Mouse (Mus musculus) CH12.LX (cell line): ENCODE data around the gene H2-Eb2. TPM values are rescaled to one million over a fixed set of nuclear protein-coding genes. Genes with fewer than 3 reads are reported as not detected.
A peak's percentile ranks its signal among the peaks of the same experiment; 100 is the strongest.
"Not testable (repeated sequence)": the region's sequence is repeated elsewhere in the genome, so short reads cannot be mapped to it uniquely, and the experiment has no call there.

ENCODE experiments used
- DNase-seq: peaks from one replicate; pipeline ENCODE4 v3.0.0-alpha.2; 2013; ENCODE audit errors: extremely low read depth
- H3K27ac ChIP-seq: 2 replicates; pipeline ENCODE4 v1.5.1; 2012; ENCODE audit warnings: low read depth, mild to moderate bottlenecking, control low read depth, moderate library complexity; ENCODE audit not compliant: insufficient read depth
- H3K27me3 ChIP-seq: replicated peaks from 2 replicates; pipeline ENCODE3; 2012; ENCODE audit warnings: inconsistent platforms
- H3K36me3 ChIP-seq, 2 experiments: replicated peaks in 1 of 2; 2 replicates each; pipeline versions ENCODE3 to v1.6.1; 2012; ENCODE audit warnings: inconsistent platforms in 1 of 2, low read length in 1 of 2, mild to moderate bottlenecking in 1 of 2, mixed read lengths in 1 of 2, moderate library complexity in 1 of 2; ENCODE audit not compliant: control insufficient read depth in 1 of 2, insufficient read depth in 1 of 2
- H3K4me1 ChIP-seq, 2 experiments: 2 replicates each; pipeline ENCODE4 v1.6.1; 2012; ENCODE audit warnings: inconsistent platforms in 1 of 2, moderate library complexity in 1 of 2; ENCODE audit not compliant: insufficient read depth in 2 of 2, control insufficient read depth in 1 of 2
- H3K4me2 ChIP-seq: 2 replicates; pipeline ENCODE4 v1.6.1; 2012; ENCODE audit warnings: low read depth, mild to moderate bottlenecking, control low read depth; ENCODE audit not compliant: poor library complexity, insufficient read depth, severe bottlenecking
- H3K4me3 ChIP-seq, 3 experiments: fragments of 150-350 bp in 1 of 3; sonication (generic) in 1 of 3; replicated peaks in 1 of 3; 2 replicates each; pipeline versions ENCODE3 to v1.5.1; 2011 to 2012; ENCODE audit warnings: low read depth in 2 of 3, low read length in 2 of 3, mild to moderate bottlenecking in 2 of 3, moderate library complexity in 2 of 3, control low read depth in 1 of 3, improper control_type of control experiment in 1 of 3, inconsistent platforms in 1 of 3, mixed read lengths in 1 of 3; ENCODE audit not compliant: poor library complexity in 1 of 3
- H3K79me2 ChIP-seq: replicated peaks from 2 replicates; pipeline ENCODE4 v1.6.1; 2012; ENCODE audit warnings: mild to moderate bottlenecking, moderate library complexity; ENCODE audit not compliant: control insufficient read depth, poor library complexity, insufficient read depth, severe bottlenecking; ENCODE audit errors: extremely low read depth
- H3K9ac ChIP-seq: 2 replicates; pipeline ENCODE4 v1.6.1; 2012; ENCODE audit warnings: low read depth, mild to moderate bottlenecking, control low read depth, moderate library complexity; ENCODE audit not compliant: insufficient read depth
- H3K9me3 ChIP-seq: replicated peaks from 2 replicates; pipeline ENCODE3; 2012; ENCODE audit warnings: low read length, inconsistent platforms, mixed read lengths
- BHLHE40 ChIP-seq: IDR thresholded peaks from 2 replicates; pipeline ENCODE4 v1.6.1; 2011; ENCODE audit warnings: mild to moderate bottlenecking, low read depth, low read length, improper control_type of control experiment
- ETS1 ChIP-seq: conservative IDR thresholded peaks from 2 replicates; pipeline ENCODE4 v1.6.1; 2012; ENCODE audit warnings: low read depth, mild to moderate bottlenecking, inconsistent platforms, low read length, improper control_type of control experiment, moderate library complexity
- GABPA ChIP-seq: IDR thresholded peaks from 2 replicates; pipeline ENCODE4 v1.6.1; 2012; ENCODE audit warnings: low read depth, low read length, improper control_type of control experiment, inconsistent platforms; ENCODE audit not compliant: insufficient replicate concordance
- JUN ChIP-seq: IDR thresholded peaks from 2 replicates; pipeline ENCODE4 v1.6.1; 2011; ENCODE audit warnings: low read depth, mild to moderate bottlenecking, low read length, improper control_type of control experiment, moderate library complexity; ENCODE audit not compliant: insufficient read depth
- MAFK ChIP-seq: IDR thresholded peaks from 2 replicates; pipeline ENCODE4 v1.6.1; 2011; ENCODE audit warnings: low read length, improper control_type of control experiment; ENCODE audit not compliant: insufficient replicate concordance
- MAZ ChIP-seq: IDR thresholded peaks from 2 replicates; pipeline ENCODE4 v1.6.1; 2012; ENCODE audit warnings: low read depth, mild to moderate bottlenecking, inconsistent platforms, low read length, improper control_type of control experiment, moderate library complexity
- NRF1 ChIP-seq: IDR thresholded peaks from 2 replicates; pipeline ENCODE4 v1.6.1; 2014; ENCODE audit warnings: low read depth, mild to moderate bottlenecking, inconsistent platforms, low read length, improper control_type of control experiment, moderate library complexity
- PAX5 ChIP-seq: IDR thresholded peaks from 2 replicates; pipeline ENCODE4 v1.6.1; 2012; ENCODE audit warnings: low read length, inconsistent platforms, mixed read lengths
- POLR2A ChIP-seq: IDR thresholded peaks from 2 replicates; pipeline ENCODE4 v1.6.1; 2011; ENCODE audit warnings: low read depth, mild to moderate bottlenecking, improper control_type of control experiment, low read length
- RAD21 ChIP-seq: IDR thresholded peaks from 2 replicates; pipeline ENCODE4 v1.6.1; 2011; ENCODE audit warnings: low read depth, mild to moderate bottlenecking, low read length, improper control_type of control experiment, moderate library complexity
- ZMIZ1 ChIP-seq: IDR thresholded peaks from 2 replicates; pipeline ENCODE4 v1.6.1; 2012; ENCODE audit warnings: low read depth, mild to moderate bottlenecking, inconsistent platforms, low read length, improper control_type of control experiment
- dilution Hi-C: fragments of 300-500 bp; cut with MboI; formaldehyde crosslinking; loops from 2 replicates; pipeline ENCODE4 v1.14.3; 2020; ENCODE audit warnings: low sequenced_read_pairs; ENCODE audit not compliant: extremely low pct_unique_long_range_greater_than_20kb, extremely low pct_ligation_motif_present
- in situ Hi-C: fragments of 300-500 bp; cut with MboI; formaldehyde crosslinking; loops from 3 replicates; pipeline ENCODE4 v1.14.3; 2019; ENCODE audit warnings: low sequenced_read_pairs, low pct_ligation_motif_present, low pct_unique_long_range_greater_than_20kb, mixed read lengths
- polyA plus RNA-seq: library from polyadenylated mRNA; unstranded; fragments of >175 nt; gene quantifications from 2 replicates; pipeline ENCODE4 v1.2.1, GENCODE M21; 2012; ENCODE audit warnings: low read depth; ENCODE audit not compliant: insufficient read length
- total RNA-seq, 2 experiments: library from RNA; depleted of rRNA; stranded (reverse); fragments of 300-350 nt in 1 of 2; fragments of >200 nt in 1 of 2; gene quantifications; 2 replicates each; pipeline ENCODE4 v1.2.3; 2012 to 2014

Gene H2-Eb2
- total and polyA plus RNA-seq, 3 experiments, result 5.8 to 11.4 (median 10.9) TPM

DNA sequence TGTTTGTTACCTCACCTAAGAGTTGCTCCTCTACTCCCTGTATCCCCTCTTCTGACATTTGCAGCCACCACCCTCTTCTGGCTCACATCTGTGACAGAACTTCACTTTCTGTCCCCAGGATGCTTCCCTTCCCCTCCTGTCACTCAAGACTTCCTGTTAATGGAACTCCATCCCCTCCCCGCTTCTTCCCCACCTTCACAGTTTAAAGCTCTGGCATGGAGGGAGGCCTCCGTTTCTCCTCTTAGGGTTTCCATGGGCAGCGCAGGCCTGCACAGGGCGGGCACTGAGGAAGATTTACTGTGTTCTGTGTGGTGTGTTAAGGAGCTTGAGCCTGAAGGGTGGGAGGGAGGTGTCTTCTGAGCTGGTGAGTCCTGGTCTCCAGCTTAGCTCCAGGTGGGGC, 17.3 kb upstream of the H2-Eb2 start:
- Histone ChIP-seq H3K27me3 (no peaks in the 10 kb centered on the region), H3K4me1 (peaks cover 15 to 53% of the 10 kb centered on the region in 2 experiments), H3K27ac (no peak overlapping the region), H3K4me2 (peak overlapping the region; percentile 54), H3K9ac (no peak overlapping the region; the same call in 1 of the 2 replicates), H3K9me3 (peaks cover 11% of the 10 kb centered on the region), H3K36me3 (peaks cover 22 to 43% of the 10 kb centered on the region in 2 experiments), H3K79me2 (peaks cover 20% of the 10 kb centered on the region), H3K4me3 (peak overlapping the region; percentile 31 to 84 (median 79))
- TF ChIP-seq PAX5, result no peak
- TF ChIP-seq BHLHE40, result no peak
- TF ChIP-seq MAFK, result no peak
- no peak for TF ChIP-seq MAZ
- no peak for TF ChIP-seq GABPA
- no peak for TF ChIP-seq JUN
- dilution Hi-C loops, result no loop called here
- in situ Hi-C loops, result no loop called here
- DNase-seq, result no peak

- TF ChIP-seq ZMIZ1, result no peak
- TF ChIP-seq ETS1, result no peak
- no peak for TF ChIP-seq POLR2A
- no peak for TF ChIP-seq RAD21
- no peak for DNase-seq
- Histone ChIP-seq H3K27ac (no peak overlapping the region), H3K79me2 (peaks cover 20% of the 10 kb centered on the region), H3K9ac (no peak overlapping the region), H3K27me3 (no peaks in the 10 kb centered on the region), H3K4me2 (no peak overlapping the region), H3K36me3 (peaks cover 31 to 53% of the 10 kb centered on the region in 2 experiments), H3K4me3 (peak overlapping the region in 2 of 3 experiments; percentile 26 to 28), H3K9me3 (peaks cover 11% of the 10 kb centered on the region), H3K4me1 (peaks cover 10 to 53% of the 10 kb centered on the region in 2 experiments)
- dilution Hi-C loops (no loop called here), in situ Hi-C loops (no loop called here)
Measured at GRCm38 (mm10) chr17:34309225-34309624, 16.2 kb upstream of the H2-Eb2 start.

GRCm38 (mm10) chr17:34309683-34310385, 15.6 kb upstream of the H2-Eb2 start:
- no peak overlapping the region for H3K9ac ChIP-seq
- H3K79me2 ChIP-seq, result peaks cover 20% of the 10 kb centered on the region
- peaks cover 38 to 60% of the 10 kb centered on the region in 2 experiments for H3K36me3 ChIP-seq
- TF ChIP-seq JUN, result no peak
- TF ChIP-seq NRF1, result peak; percentile 55
- H3K4me3 ChIP-seq, result peak overlapping the region in 1 of 3 experiments; percentile 28
- dilution Hi-C loops, result no loop called here
- H3K9me3 ChIP-seq, result peaks cover 11% of the 10 kb centered on the region
- no peak for DNase-seq
- peaks cover 10 to 57% of the 10 kb centered on the region in 2 experiments for H3K4me1 ChIP-seq
- no peaks in the 10 kb centered on the region for H3K27me3 ChIP-seq
- no peak overlapping the region for H3K27ac ChIP-seq
- H3K4me2 ChIP-seq, result no peak overlapping the region
- in situ Hi-C loops, result no loop called here

DNA sequence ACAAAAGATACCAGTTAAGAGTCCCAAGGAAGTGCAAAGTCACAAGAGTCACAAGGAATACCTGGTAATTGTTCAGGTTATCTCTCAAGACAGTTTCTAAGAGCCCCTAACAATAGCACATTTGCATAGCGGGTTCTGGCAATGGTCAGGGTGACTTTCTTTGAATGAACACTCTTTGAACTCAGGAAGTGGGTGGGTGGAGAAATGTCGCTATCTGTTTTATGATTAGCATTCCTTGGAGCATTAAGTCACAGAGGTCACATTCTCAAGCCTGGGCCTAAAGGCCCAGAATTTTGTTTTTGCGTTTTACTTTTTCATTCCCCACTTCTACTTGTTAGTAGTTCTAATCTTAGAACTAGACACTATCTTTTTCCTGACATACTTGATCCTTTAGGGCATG, 14.9 kb upstream of the H2-Eb2 start:
- in situ Hi-C loops, H3K27me3 ChIP-seq: not testable (repeated sequence)

More for the DNA sequence above, 14.9 kb upstream of the H2-Eb2 start:
- H3K27ac ChIP-seq, DNase-seq, H3K4me3 ChIP-seq, H3K4me2 ChIP-seq, dilution Hi-C loops, H3K9ac ChIP-seq: not testable (repeated sequence)
- Histone ChIP-seq H3K36me3 (peaks cover 44 to 66% of the 10 kb centered on the region in 2 experiments), H3K9me3 (peaks cover 11% of the 10 kb centered on the region), H3K79me2 (peaks cover 20% of the 10 kb centered on the region), H3K4me1 (peaks cover 10 to 58% of the 10 kb centered on the region in 2 experiments)
